Mouse (Mus musculus) neural tube, embryonic 13.5 days (tissue): Measurements from ENCODE around the gene Ephb2. TPM values are rescaled to one million over a fixed set of nuclear protein-coding genes. Genes with fewer than 3 reads are reported as not detected.
A peak's percentile ranks its signal among the peaks of the same experiment; 100 is the strongest.

ENCODE experiments used
- ATAC-seq: fragments of 200-750 bp; cut with Nextera tagmentation; 2 replicates; pipeline ENCODE4 v1.8.0; 2017; ENCODE audit warnings: low read depth, mild to moderate bottlenecking, moderate TSS enrichment, moderate library complexity
- H3K27ac ChIP-seq: fragments of 300-500 bp; sonication (generic); replicated peaks from 2 replicates; pipeline ENCODE4 v1.5.1; 2015; ENCODE audit warnings: moderate library complexity, mild to moderate bottlenecking, inconsistent platforms
- H3K27me3 ChIP-seq: fragments of 300-500 bp; sonication (generic); 2 replicates; pipeline ENCODE4 v1.6.1; 2015; ENCODE audit warnings: mild to moderate bottlenecking, inconsistent platforms
- H3K36me3 ChIP-seq: fragments of 300-500 bp; sonication (generic); 2 replicates; pipeline ENCODE4 v1.6.1; 2015; ENCODE audit warnings: mild to moderate bottlenecking, inconsistent platforms
- H3K4me1 ChIP-seq: fragments of 300-500 bp; sonication (generic); replicated peaks from 2 replicates; pipeline ENCODE4 v1.6.1; 2015; ENCODE audit warnings: inconsistent platforms
- H3K4me2 ChIP-seq: fragments of 300-500 bp; sonication (generic); 2 replicates; pipeline ENCODE4 v1.6.1; 2015; ENCODE audit warnings: inconsistent platforms, mild to moderate bottlenecking, moderate library complexity
- H3K4me3 ChIP-seq: fragments of 300-500 bp; sonication (generic); 2 replicates; pipeline ENCODE4 v1.5.1; 2015; ENCODE audit warnings: mild to moderate bottlenecking, inconsistent platforms
- H3K9ac ChIP-seq: fragments of 300-500 bp; sonication (generic); 2 replicates; pipeline ENCODE4 v1.6.1; 2015; ENCODE audit warnings: moderate library complexity, mild to moderate bottlenecking, inconsistent platforms
- H3K9me3 ChIP-seq: fragments of 300-500 bp; sonication (generic); 2 replicates; pipeline ENCODE4 v1.6.1; 2016; ENCODE audit warnings: inconsistent platforms
- WGBS: fragments of 180-500 bp; shearing (Covaris S2); methylation state at CpG from one replicate; pipeline ENCODE4 v1.1.7; 2015; 5-methylcytosine and 5-hydroxymethylcytosine counted together
- polyA plus RNA-seq: library from polyadenylated mRNA; unstranded; fragments of >200 nt; fragmentation: Nextera tagmentation; extraction: Ambion mirVana; gene quantifications from 2 replicates; pipeline ENCODE4 v1.2.1, GENCODE M21; 2015

The Ephb2 gene
- polyA plus RNA-seq, 1 experiment from 2014 or later, result 18.6 TPM

DNA sequence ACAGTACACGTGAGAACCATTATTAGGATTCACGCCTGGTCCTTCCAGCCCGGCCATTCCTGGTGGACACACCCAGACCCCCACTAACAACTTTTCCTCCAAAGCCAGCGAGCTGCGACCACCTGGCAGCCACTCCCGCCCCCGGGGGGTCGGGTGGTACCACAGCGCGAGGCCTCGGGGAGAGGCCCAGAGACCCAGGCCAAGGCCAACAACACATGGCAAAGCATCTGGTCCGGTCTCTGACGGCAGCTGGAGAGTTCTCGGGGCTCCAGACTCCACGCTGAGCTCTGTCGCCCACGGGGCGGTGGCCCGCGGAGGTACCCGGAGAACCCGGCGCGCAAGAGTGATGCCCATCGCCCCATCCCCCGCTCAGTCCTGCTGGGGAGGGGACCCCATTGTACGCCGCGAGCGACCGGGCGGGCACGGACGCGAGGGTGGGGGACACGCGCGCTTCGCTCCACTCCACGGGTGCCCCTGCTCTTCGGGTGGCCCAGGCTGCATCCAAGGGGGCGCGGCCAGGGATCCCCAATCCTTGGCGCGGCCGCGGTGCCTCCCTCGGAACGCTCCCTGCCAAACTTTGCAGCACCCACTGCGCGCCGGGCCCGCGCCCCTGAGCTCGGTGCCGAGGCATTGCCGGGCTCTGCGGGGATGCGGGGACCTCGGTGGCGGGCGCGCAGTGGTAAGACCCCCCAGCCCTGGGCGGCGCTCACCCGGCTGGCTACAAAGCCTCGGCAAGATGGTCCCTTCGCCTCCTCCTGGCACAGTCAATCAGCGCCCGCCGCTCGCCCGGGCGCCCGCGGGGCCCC is 770 bp downstream of the Ephb2 start:
- peak; percentile 48 for ATAC-seq
- peak overlapping the region; percentile 92 for H3K4me3 ChIP-seq

GRCm38 (mm10) chr4:136834439-136834814 is 1.4 kb downstream of the Ephb2 start:
- Histone ChIP-seq H3K9ac (peak overlapping the region; percentile 99), H3K27me3 (no peaks in the 10 kb centered on the region), H3K4me2 (peak overlapping the region; percentile 91), H3K4me3 (peak overlapping the region; percentile 92), H3K36me3 (no peaks in the 10 kb centered on the region), H3K9me3 (no peaks in the 10 kb centered on the region), H3K4me1 (peaks cover 80% of the 10 kb centered on the region), H3K27ac (peak overlapping the region; percentile 99; the same call in 1 of the 2 replicates)
- no peak for ATAC-seq
- 9% methylated on average over 12 of the region's 12 CpGs for WGBS

More for the DNA sequence above, 770 bp downstream of the Ephb2 start:
- Histone ChIP-seq H3K27me3 (no peaks in the 10 kb centered on the region), H3K27ac (peak overlapping the region; percentile 99), H3K9me3 (no peaks in the 10 kb centered on the region), H3K9ac (peak overlapping the region; percentile 99), H3K36me3 (no peaks in the 10 kb centered on the region), H3K4me1 (peaks cover 74% of the 10 kb centered on the region), H3K4me2 (peak overlapping the region; percentile 91)
- under 1% methylated on average over 76 of the region's 76 CpGs for WGBS

- WGBS, result 33% methylated on average over 20 of the region's 21 CpGs
- no peak for ATAC-seq
- Histone ChIP-seq H3K4me1 (peaks cover 86% of the 10 kb centered on the region), H3K27me3 (no peaks in the 10 kb centered on the region), H3K4me2 (peak overlapping the region; percentile 91), H3K9me3 (no peaks in the 10 kb centered on the region), H3K4me3 (peak overlapping the region; percentile 92), H3K36me3 (no peaks in the 10 kb centered on the region), H3K27ac (0 out of 2 replicates have a peak overlapping the region, but pooled peaks have one; percentile 4), H3K9ac (peak overlapping the region; percentile 99)
These were observed 2.0 kb downstream of the Ephb2 start for GRCm38 (mm10) chr4:136833619-136834351.

- H3K36me3 ChIP-seq, result 0 out of 2 replicates have a peak, but pooled peaks cover 2% of the 10 kb centered on the region
- H3K9ac ChIP-seq, result peak overlapping the region; percentile 99
- no peaks in the 10 kb centered on the region for H3K27me3 ChIP-seq
- whole genome bisulfite sequencing, result 61% methylated on average over 16 of the region's 16 CpGs
- no peaks in the 10 kb centered on the region for H3K9me3 ChIP-seq
- ATAC-seq, result no peak
- no peak overlapping the region for H3K27ac ChIP-seq
- H3K4me3 ChIP-seq, result no peak overlapping the region
- peaks cover 86% of the 10 kb centered on the region for H3K4me1 ChIP-seq
- peak overlapping the region; percentile 91 for H3K4me2 ChIP-seq
These were observed 3.1 kb downstream of the Ephb2 start for GRCm38 (mm10) chr4:136832559-136833232.

- no peaks in the 10 kb centered on the region for H3K9me3 ChIP-seq
- no peaks in the 10 kb centered on the region for H3K27me3 ChIP-seq
- ATAC-seq, result no peak
- H3K27ac ChIP-seq, result no peak overlapping the region
- H3K4me3 ChIP-seq, result no peak overlapping the region
- peaks cover 91% of the 10 kb centered on the region for H3K4me1 ChIP-seq
- peak overlapping the region; percentile 13 for H3K9ac ChIP-seq
- H3K4me2 ChIP-seq, result peak overlapping the region; percentile 1; the same call in 1 of the 2 replicates
- WGBS, result 43% methylated on average over 9 of the region's 9 CpGs
- 0 out of 2 replicates have a peak, but pooled peaks cover 5% of the 10 kb centered on the region for H3K36me3 ChIP-seq
These were observed 5.4 kb downstream of the Ephb2 start for GRCm38 (mm10) chr4:136830272-136830823.

DNA sequence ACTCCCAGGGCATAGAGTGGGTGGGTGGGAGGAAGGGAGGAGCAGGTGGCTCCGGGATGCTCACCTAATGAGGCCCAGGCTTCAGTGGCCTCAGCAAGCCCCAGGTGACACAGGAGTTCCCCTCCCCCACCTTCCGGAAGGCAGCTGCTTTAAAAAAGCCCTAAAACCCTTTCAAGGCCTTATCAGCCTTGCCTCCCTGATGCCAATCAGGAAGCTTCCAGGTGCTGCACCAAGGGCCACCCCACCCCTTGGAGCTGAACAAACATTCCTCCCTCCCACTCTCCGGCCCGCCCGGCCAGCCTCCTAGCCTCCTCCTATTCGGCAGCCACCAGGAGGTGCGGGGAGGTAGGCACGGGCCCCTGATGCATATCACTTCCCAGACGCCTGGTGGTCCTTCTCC is 6.0 kb downstream of the Ephb2 start:
- Histone ChIP-seq H3K4me1 (peaks cover 94% of the 10 kb centered on the region), H3K36me3 (0 out of 2 replicates have a peak, but pooled peaks cover 5% of the 10 kb centered on the region), H3K9ac (peak overlapping the region; percentile 13), H3K9me3 (no peaks in the 10 kb centered on the region), H3K4me2 (peak overlapping the region; percentile 1; the same call in 1 of the 2 replicates), H3K4me3 (no peak overlapping the region), H3K27ac (no peak overlapping the region), H3K27me3 (no peaks in the 10 kb centered on the region)
- WGBS, result 17% methylated on average over 9 of the region's 9 CpGs
- ATAC-seq, result no peak

GRCm38 (mm10) chr4:136828664-136829569 is 6.9 kb downstream of the Ephb2 start:
- Histone ChIP-seq H3K27me3 (no peaks in the 10 kb centered on the region), H3K9ac (0 out of 2 replicates have a peak overlapping the region, but pooled peaks have one; percentile 13), H3K9me3 (no peaks in the 10 kb centered on the region), H3K36me3 (0 out of 2 replicates have a peak, but pooled peaks cover 5% of the 10 kb centered on the region), H3K4me2 (no peak overlapping the region), H3K27ac (no peak overlapping the region; the same call in 1 of the 2 replicates), H3K4me1 (peaks cover 94% of the 10 kb centered on the region), H3K4me3 (no peak overlapping the region)
- ATAC-seq, result no peak
- 52% methylated on average over 11 of the region's 11 CpGs for WGBS

DNA sequence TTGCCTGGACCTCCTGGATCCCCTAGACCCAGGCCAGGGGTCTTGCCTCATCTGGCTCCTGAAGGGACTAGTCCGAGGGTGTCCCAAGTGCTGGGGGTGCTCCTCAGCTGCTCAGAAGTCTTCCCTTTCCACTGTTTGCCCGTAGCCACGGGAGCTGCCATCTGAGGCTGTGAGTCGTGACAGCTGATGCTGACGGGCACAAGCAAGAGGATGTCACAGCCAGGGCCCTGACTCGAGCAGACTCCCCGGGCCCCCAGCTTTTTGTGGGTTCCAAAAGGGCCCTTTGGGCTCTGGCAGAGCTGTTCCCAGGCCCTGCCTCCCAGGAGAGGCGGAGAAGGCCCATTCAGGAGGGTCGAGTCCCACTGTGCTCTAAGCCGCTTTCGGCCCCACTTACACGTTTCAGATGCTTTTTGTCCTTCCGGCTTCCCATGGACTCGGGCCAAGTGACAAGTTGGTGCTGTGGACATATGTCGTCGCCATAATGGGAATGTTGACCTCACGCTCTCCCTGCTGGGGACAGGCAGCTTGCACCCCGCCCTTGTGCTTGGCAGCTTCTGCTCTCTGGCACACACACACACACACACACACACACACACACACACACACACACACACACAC is 10.7 kb downstream of the Ephb2 start:
- Histone ChIP-seq H3K27ac (peak overlapping the region; percentile 54), H3K9me3 (no peaks in the 10 kb centered on the region), H3K27me3 (no peaks in the 10 kb centered on the region), H3K4me1 (peaks cover 86% of the 10 kb centered on the region), H3K36me3 (0 out of 2 replicates have a peak, but pooled peaks cover 5% of the 10 kb centered on the region), H3K4me3 (no peak overlapping the region), H3K9ac (peak overlapping the region; percentile 45; the same call in 1 of the 2 replicates), H3K4me2 (no peak overlapping the region)
- 42% methylated on average over 18 of the region's 18 CpGs for WGBS
- ATAC-seq, result no peak

- H3K27me3 ChIP-seq, result no peaks in the 10 kb centered on the region
- H3K9me3 ChIP-seq, result no peaks in the 10 kb centered on the region
- ATAC-seq, result peak; percentile 52
- peaks cover 87% of the 10 kb centered on the region for H3K4me1 ChIP-seq
- H3K9ac ChIP-seq, result peak overlapping the region; percentile 26
- peak overlapping the region; percentile 86 for H3K27ac ChIP-seq
- H3K4me3 ChIP-seq, result no peak overlapping the region
- H3K4me2 ChIP-seq, result 0 out of 2 replicates have a peak overlapping the region, but pooled peaks have one; percentile 5
- no peaks in the 10 kb centered on the region for H3K36me3 ChIP-seq
- WGBS, result 9% methylated on average over 10 of the region's 10 CpGs
These were observed 15.7 kb downstream of the Ephb2 start for GRCm38 (mm10) chr4:136820069-136820522.

GRCm38 (mm10) chr4:136816701-136817100 is 19.1 kb downstream of the Ephb2 start:
- no peaks in the 10 kb centered on the region for H3K36me3 ChIP-seq
- no peaks in the 10 kb centered on the region for H3K9me3 ChIP-seq
- H3K9ac ChIP-seq, result no peak overlapping the region
- no peak overlapping the region for H3K4me3 ChIP-seq
- peak overlapping the region; percentile 59 for H3K27ac ChIP-seq
- peaks cover 78% of the 10 kb centered on the region for H3K4me1 ChIP-seq
- WGBS, result 16% methylated on average over 7 of the region's 7 CpGs
- peak; percentile 36 for ATAC-seq
- no peaks in the 10 kb centered on the region for H3K27me3 ChIP-seq
- no peak overlapping the region for H3K4me2 ChIP-seq
